Mouse (Mus musculus) 3134 (cell line): ENCODE measurements around the gene Mgp.

ENCODE experiments used
- DNase-seq: peaks from one replicate; pipeline ENCODE4 v3.0.0-alpha.2; 2011; ENCODE audit warnings: low spot score; ENCODE audit not compliant: insufficient read length; ENCODE audit errors: extremely low read depth

Mgp gene

DNA sequence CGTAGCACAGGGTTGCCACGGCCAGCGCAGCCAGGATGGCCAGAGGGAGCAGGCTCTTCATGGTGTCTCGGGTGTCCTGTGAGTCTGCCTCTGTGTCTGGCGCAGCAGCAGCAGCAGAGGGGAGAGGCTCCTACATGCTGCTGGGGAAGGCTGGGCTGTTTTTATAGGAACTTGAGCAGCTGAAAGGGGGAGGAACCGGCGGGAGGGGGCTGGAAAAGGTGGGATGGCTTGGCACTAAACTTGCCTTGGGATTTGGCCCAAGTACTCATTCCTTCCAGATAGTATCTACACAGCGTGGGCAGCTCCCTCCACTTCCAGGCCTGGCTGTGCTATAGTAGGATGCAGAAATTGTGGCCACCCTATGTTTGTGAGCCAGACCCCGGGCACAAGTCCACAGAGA lies at the start of gene Mgp:
Gene Mgp (minus strand): TSS at position 154 of the 400 bp plus-strand sequence.
- peak; percentile 69 for DNase-seq

DNA sequence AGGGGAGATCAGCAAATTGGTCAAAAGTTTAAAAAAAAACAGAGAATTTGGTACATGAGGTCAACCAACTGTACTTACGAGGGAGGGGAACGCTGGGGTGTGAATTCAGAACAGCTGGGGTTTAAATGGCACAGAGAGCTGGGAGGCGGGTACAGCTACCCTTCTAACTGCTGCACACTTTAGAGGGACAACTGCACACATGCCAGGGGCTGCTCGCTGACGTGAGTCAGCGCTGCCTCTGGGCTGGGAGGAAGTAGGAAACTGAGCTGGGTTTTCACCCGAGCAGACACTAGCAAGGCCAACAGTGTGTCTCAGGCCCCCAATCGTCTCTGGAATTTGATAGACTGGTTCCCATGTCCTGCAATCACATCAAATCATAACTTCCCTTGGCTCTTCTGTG lies 49.4 kb upstream of the Mgp start:
- no peak for DNase-seq

DNA sequence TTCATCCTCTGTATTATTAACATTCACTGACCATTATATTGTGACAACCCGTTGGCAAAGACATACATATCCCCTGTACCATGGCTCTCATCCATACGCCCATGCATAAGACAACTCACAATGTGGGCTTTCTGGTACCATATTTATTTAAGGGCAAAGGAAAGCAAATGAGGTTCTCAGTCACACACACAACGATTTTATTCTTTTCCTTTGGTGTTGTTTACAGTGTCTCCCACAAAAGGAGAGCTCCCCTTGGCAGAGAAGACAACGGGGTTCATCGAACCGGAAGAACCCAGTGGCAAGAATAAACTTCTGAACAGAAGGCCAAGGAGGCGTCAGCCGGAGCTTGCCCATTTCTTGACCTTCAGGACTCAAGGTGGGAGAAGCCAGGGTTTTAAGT lies 47.9 kb upstream of the Mgp start, which contains the start of gene Pde6h:
Gene Pde6h (plus strand): TSS at position 301 of the 400 bp plus-strand sequence.
- DNase-seq: no peak

DNA sequence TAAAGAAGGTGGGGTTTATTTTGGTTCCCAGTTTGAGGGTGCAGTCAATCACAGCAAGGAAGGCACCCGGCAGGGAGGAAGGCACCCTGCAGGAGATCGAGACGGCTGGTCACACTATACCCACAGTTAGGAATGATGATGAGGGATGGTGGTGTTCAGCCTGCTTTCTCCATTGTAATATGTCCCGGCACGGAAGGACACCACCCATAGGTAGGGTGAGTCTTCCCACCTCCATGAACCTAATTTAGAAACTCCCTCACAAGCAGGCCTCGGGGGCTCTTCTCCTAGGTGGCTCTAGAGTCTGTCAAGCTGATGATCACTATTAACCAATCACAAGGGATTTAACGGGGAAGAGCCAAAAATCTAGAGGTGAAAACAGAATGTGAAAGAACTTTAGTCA lies 47.2 kb upstream of the Mgp start:
- no peak for DNase-seq

DNA sequence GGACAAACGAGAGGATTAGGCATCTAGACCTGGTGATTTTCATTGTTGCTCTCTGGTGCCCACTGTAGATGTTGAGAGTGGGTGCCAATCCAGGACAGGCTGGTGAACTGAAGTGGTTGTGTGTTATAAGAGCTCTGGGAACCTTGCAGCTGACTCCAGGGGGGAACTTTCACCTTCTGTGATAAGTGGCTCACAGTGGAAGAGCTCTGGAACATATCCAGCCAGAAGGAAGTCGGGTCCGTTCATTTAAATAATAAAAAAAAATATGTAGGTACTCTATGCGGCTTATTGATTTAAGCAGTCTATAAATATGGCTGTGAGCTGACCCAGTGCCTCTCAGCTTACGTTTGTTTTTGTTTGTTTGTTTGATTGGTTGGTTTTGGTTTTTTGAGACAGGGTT lies 46.5 kb upstream of the Mgp start, which contains the start of gene Erp27:
Gene Erp27 (minus strand): TSS at position 101 of the 400 bp plus-strand sequence.
- no peak for DNase-seq

DNA sequence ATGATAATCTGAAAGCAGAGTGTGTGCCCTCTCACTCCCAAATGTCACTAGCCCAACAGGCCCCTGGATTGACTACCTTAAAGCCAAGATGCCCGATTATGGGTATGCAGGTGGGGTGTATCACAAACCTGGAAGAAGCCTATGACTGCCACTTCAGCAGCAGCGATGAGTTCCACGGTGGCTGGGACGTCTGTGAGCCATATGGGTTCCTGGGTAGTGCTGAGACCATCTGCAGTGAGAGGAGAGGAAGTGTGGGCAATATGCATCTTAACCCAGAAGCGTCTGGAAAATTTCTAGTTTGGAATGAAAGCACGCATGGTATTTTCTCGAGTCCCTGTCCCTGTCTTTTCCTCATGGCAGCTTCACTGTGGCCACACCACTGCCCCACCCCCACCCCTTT lies 46.0 kb upstream of the Mgp start:
- DNase-seq: no peak

DNA sequence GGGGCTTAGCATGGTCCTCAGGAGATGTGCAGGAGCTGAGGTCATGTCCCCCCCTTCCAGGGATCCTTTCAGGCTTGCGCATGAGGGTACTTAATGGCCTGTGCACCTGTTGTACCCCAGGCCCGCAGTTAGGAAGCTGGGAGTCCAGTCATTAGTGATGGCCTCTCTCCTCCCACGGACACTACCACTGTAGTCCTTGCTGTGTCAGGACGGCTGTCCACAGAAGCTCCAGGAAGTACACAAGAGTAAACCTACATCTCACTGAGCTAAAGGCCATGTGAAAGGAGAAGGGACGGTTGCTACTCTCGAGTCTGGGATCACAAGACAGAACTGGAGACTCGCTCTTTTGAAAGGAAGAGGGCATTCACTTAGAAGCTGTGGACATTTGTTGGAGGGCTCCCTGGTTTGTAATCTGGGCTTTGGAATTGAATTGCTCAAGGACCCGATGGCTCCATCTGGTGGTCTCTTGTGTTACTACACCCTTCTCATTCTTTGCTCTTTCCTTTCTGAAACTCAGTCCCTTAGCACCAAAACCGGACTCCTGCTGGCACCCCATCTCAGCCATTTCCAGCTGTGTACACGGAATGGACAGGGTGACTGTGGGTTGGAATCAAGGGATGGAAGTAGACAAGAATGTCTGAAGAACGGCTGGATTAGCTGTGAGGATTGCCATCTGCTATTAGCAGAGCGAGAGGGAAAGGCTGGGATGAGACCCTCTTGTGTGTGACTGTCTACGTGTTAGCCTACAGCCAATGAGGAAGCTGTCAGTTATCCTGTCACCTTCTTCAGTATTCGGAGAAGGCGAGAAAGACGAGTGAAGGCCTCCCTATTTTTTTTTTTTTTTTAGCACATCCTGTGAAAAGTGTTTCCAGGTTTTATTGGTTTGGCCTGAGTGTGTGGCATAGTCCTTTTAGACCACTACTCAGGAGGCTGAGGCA lies 45.0 kb upstream of the Mgp start:
- no peak for DNase-seq

DNA sequence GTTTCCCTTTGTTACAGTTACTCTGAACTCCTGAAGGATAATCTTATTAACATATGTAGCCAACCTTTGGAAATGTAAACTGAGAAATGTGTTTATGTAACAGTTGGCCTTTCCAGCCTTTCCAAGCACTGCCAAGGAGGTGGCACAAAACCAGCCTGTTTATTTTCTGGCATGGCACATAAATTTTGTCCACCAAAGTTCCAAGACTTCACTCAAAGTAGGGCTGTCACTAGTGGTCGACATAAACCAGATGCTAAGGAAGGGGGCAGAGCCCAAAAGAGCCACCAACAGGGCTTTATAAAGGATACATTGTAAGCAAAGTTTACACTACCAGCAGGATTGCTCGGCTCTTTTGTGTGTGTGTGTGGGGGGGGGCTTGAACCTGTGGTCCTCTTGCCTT lies 42.3 kb upstream of the Mgp start:
- DNase-seq: no peak

DNA sequence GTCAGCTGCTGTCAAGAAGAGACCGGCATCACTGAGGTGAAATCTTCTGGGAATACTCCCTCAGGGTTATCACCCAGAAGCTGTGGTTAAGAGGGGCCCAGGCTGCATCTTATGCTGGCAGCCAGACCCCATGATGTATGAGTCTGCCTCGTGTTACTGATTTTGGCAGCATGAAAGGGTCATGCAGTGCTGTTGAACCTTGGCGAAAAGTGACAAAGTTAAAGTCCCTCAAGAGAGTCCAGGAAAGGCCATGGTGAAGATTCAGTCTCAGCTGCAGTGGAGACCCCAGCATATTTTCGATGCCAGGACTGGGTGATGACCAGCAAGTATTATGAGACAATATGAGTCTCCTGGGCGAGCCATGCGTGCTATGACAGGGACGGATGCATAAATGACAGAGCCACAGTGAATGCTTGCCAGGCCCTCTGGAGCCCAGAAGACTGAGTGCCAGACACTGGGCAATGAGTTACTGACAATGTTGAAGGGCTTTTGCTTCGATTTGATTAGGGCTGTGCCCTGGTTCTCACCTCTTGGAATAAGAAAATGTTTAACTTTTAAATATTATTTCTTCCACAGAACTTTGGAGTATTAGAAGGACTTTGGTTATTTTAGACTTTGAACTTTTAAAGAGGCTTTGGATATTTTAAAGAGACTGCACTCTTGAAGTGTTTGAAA lies 40.2 kb upstream of the Mgp start:
- DNase-seq: no peak

DNA sequence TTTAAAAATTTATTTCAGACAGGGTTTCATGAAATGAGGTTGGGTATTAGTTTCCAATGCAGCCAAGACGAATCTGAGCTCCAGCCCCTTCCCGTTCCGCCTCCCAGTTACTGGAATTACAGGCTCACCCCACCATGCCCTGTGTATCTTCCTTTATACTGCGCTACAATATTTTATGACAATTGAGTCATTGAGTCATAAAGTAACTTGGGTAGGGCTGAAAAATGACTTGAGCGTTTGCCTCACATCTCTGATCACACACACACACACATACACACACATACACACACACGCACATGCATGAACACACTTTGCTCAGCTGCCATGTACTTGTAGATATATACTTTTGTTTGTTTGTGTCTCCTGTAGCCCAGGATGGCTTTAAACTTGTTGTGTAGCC lies 38.6 kb upstream of the Mgp start:
- no peak for DNase-seq

DNA sequence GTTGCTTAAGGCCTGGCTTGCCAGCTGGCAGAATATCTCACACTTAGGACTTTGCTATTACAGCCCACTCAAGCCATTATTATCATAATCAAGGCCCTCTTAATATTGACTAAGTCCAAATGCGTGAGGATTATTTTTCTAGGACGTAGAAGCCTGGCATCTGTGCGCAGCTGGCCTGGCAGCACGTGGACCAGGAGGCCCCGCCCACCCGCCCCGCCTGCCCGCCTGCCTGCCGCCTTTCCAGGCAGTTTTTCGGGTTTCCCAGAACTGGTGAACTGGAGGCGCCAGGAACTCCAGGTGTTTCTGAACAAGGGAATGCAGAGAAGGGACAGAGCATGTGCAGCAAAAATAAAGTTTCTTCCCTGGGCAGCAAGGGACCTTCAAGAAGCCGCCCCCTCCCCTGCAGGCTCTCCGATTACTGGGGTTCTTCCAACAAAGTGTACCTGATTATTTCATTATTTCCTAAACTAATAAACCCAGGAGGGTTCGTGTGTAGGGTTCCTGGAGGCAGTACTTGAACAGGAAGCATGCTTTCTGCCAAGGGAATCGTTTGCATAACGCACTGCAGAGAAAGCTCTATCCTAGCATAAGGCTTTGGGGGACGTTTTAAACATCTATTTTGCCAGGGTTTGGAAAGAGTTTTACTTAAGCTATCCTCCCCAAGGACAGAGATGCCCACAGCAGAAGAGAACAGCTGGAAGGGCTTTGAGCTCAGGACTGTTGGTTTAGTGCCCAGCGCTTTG lies 37.9 kb upstream of the Mgp start:
- no peak for DNase-seq

DNA sequence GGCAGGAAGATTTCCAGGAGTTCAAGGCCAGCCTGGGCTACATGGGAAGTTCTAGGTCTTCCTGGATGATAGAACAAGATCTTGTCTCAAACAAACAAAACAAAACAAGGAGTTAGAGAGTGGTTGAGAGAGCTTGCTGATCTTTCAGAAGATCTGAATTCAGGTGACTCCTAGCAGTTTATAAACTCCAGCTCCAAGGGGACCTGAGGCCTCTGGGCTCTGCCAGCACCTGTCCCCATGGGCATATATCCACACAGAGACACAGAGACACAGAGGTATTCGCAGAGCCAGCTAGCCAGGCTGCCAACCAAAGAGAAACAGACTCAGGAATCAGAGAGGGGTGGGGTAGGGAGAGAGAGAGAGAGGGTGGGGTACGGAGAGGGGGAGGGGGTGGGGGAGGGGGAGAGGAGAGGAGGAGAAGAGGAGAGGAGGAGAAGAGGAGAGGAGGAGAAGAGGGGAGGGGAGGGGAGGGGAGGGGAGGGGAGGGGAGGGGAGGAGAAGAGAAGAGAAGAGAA lies 37.2 kb upstream of the Mgp start:
- DNase-seq: no peak

DNA sequence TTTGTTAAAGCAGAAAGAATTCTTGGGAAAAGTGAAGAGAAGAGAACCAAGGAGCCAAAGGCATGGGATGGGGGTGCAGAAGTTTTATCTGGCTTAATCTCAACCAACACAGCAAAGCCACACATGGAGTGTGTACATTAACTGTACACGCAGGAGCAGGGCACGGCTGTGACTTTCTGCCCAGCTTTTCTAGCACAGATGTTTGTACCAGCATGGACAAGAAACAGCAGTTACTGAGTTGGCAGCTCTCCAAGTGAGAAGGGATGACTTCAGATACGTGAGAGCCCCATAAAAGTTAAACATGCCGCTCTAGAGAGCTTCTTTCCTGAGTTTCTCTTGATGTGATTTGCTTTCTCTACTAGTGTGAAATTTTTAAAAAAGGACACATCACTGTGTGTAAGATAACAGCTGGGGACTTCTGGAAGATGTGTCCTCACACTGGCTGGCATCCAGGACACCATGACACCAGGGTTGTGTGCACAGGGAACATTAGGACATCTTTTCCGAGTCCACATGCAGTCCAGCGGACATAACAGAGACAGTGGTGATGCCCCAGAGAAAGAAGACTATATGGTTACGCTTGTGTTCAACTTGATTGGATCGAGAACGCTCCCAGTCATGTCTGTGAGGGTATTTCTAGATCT lies 34.7 kb upstream of the Mgp start:
- no peak for DNase-seq

DNA sequence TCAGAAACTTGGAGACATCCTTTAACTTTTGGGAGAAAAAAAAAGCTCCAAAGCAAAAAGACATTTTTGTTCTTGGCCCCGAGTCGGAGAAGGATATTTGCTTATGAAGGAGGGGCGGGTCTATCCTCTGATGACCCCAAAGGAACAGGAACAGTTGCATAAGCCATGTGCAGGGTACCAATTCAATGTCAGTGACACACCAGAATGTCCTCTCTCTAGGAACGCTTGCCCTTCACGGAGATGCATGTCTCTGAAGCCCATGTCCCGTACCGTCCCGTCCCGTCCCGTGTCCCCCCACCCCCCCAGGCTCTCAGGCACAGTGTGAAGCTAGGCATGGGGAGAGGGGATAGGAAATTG lies 31.3 kb upstream of the Mgp start:
- no peak for DNase-seq

DNA sequence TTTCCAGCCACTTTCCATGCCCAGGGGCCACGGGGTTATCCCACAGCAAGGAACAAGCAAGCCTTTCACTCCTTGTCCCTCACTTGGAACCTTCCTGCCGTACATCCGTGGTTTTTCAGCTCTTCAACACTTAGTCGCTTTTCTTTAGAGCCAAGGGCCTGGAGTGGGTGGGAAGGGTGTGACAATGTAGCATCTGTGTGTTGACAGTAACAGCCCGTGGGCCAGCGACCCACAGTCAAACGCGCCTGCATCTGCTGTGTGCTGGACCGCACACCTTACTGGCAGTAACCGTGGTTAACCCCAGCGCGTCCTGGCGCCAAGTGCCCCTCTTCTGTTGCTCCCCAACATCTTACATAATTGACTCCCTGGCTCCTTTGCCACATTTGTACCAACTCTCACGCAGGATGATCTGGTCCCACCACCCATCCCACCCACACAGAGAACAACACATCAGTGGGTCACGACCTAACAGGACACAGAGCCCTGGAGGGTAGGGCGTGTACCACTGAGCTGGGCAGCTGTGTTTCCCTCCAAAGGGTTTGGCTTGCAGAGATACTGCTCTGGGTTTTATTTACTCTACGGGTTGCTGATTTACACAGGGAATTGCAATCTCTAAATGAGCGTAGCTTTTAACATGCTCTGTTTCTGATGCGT lies 30.8 kb upstream of the Mgp start:
- DNase-seq: no peak

DNA sequence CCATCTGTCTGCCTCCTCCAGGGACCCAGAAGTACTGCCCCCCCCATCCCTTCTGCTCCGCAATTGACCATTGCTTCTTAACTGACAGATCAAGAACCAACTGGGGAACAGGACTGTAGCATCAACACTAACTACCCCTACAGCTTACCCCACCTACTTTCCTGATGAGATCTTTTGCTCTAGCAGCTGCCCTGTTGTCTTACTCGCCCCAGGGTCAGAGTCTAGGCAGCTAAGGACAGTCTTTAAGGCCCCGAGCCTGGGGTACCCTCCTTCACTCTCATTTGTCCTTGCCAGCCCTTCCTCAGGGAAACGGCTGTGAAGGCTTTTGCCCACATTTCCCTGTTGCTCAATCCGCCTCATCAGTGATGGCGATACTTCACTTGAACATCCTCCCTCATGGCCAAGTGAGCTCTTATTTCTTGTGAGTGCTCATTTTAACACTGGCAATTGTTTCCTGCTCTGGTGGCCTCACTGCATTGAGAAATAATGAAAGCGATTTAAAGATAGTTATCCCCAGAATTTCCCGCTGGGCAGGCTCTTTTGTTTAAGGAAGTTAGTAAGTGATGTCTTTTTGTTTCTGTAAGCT lies 28.4 kb upstream of the Mgp start:
- no peak for DNase-seq

DNA sequence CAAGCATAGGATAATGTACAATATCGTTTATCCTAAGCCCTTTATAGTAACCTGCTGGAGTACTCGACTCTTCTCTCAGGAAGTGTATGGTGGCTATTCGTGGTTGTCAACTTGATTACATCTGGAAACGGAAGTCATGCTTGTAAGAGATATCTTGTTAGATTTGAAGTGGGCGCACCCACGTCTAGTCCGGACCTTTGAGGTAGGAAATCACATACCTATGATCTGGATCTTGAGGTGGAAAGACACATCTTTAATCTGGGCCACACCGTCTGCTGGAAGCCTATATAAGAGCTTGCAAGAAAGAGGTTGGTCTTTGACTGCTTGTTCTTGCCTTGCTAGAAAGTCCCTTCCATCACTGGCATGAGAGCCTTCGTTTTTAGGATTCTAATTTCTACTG lies 26.9 kb upstream of the Mgp start:
- DNase-seq: no peak

DNA sequence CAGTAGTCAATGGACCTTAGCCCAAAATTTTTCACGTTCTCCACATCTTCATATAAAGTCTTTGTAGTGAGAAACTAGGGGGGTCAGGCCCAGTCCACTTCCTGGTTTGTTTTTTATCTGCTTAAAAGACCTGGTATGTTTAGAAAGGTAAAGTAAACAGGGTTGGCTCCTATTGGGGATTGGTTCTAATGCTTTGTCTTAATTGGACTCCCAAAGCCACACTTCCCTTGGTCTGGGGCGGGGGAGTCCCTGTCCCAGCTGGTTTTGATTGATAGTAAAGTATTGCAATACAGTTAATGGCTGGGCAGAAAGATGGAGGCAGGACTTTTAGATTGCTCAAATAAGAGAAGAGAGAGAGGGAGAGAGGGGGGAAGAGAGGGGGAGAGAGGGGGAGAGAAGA lies 25.4 kb upstream of the Mgp start:
- DNase-seq: no peak

DNA sequence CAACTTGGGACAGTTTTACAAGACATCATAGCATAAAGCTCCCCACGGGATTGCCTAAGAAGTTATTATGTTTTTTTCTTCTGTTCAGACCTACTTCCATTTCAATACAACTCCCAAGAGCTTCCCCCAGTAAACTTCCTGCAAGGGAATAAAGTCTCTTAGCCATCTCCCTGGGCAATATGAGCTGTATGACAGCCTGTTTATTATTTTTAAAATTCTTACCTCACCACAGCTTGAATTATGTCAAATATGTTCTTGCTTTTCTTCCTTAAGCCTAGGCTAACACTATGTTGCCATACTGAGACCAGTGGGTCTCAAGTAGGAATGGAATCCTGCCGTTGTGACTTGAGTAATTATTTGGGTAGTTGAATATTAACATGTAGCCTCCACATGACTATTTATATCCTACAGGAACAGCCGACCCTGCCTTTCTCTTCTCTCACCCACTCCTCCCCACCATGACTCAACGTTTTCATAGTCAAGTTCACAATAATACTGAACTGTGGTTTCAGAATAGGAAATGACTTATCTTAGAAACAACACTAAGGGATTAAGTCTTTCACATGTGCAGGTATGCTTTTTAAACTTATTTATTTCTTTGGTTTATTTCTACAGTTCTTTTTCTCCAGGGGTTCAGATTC lies 24.9 kb upstream of the Mgp start:
- DNase-seq: peak; percentile 57
